Mouse (Mus musculus) cerebellum, adult 9-11 months (tissue): ENCODE measurements around the gene Pih1d3.

Experiments used
- DNase-seq: peaks from one replicate; pipeline ENCODE4 v3.0.0; 2022

The Pih1d3 gene

DNA sequence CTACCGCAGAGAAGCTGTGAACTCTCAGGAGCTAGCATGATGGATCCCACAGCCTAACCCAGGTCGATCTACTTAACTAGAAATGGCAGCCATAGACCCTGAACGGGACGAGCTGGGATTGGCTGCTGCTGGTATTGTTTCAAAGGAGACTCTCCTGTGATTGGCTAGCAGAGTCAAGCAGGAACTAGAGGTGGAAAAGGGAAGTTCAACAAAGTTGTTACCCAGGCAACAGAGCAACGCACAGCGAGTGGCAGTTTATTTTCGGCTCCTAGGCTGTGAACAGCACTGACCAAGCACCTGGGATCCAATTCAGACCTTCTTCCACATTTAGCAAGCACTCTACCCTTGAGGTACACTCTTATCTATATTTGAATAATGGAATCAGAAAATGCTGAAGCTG is at the start of gene Pih1d3, which contains the start of gene 4931428L18Rik:
TSS of gene Pih1d3 (plus strand) at position 275 of the 400 bp plus-strand sequence.
TSS of gene 4931428L18Rik (minus strand) at position 121 of the 400 bp plus-strand sequence.
- no peak for DNase-seq

DNA sequence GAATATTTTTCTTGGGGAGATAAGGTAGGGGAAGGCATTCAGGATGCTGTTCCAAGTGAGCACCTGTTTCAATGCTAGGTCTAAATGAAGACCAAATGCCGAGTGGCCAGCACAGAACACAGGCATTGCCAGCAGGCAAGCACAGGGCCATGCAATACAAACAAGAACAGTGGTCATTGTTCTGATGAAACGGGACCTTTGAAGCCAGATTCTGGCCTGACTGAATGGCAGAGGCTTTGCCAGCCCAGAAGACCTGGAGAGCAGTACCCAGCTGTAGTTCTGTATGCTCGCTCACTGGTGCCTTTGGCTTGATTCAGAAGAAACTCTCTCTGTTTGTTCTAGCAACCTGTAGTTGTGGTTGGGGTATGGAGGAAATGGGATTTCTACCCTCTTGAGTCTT is 47.2 kb upstream of the Pih1d3 start:
- no peak for DNase-seq

DNA sequence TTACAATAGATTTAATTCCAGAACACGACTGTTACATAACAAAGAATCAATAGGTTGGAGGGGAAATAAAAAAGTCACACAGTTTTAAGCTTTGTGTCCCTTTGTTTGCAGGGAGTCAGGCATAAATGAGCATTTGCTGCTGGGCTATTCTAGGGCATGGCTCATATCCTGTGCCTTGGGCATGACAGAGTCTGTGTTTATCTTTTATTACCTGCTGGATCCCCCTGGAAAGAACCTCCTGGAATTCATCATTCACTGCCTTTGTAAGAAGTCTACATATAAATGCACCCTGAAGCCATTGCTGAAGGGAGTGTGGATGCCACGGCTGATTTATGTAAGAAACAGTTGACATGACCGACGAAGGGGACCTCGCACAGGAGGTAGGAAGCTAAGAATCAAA is 46.5 kb upstream of the Pih1d3 start, which contains the start of gene Lgsn:
TSS of gene Lgsn (plus strand) at position 301 of the 400 bp plus-strand sequence.
- DNase-seq = no peak

DNA sequence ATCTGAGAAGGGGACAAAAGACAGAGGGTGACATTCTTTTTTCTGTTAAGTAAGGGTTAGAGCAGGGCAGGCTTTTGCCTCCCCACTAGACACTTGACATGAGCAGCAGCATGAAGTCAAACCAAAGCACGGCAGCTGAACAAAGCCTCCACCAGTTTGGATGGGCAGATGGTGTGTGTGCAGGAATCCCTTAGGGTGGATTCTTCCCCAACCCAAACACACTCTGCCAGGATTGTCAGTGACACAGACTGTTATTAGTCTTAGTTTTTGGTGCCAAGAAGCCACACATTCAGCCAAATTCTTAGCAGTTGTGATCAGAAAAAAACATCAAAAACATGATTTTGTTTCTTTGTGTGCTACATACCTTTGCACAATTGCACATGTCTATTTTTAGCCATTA is 44.4 kb upstream of the Pih1d3 start:
- DNase-seq = peak; percentile 26

DNA sequence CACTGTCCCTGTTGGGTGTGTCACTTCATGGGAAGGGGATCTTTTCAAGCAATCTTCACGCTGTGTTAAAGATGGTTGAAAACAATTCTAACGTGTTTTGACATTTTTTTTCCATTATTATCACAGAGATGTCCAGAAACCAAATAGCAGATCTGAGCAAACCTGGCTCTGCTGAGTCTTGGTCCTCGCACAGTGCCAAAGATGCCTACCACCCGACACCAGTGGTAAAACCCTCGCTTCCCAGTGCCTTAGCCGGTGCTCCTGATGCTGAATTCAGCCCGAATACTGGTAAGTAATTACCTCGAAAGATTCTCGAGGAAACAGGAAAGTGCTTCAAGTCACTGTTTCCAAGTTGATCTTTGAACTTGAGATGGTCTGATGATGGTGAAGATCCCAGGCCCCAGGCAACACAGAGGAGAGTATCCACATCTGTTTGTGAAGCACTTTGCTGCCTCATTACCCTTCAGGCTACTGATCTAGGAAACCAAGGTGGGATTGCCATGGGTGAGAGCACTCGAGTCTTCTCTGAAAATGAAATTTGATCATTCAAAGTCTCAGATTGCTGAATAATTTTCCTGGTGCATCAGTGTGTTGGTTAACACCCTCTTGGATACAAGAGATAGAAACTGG is 32.3 kb upstream of the Pih1d3 start:
- no peak for DNase-seq

DNA sequence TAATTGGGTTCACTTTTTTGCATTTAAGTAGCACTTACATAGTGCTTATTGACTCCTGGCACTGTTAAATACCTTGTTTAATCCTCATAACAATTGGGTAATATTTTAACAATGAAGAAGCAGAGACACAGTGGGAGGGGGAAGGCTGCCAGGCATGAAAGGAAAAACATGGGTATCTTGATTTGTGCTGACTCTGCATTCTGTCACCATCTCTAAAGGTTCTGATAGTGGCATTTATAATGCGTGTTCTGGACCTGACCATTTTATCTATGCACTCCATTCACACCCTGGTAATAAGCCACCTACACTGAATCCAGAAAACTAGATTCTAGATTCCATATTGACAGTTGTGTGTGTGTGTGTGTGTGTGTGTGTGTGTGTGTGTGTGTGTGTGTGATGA is 27.0 kb upstream of the Pih1d3 start:
- no peak for DNase-seq

DNA sequence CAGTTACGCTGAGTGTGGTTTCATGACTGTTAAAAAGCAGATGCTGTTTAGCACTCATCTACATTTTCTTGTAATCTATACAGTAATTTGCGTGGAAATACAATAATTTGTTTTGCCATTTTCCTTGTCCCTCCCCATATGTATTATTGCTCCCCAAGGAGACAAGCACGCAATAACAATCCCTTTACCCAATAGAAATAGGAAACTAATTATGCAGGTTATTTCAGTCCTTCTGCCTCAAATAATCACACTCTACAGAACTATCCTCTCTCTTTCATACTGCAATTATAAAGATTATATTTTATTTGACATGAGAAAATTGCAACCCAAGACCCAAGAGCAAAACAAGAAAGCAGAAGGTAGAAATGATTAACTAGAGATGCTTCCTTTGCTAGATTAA is 25.7 kb upstream of the Pih1d3 start:
- DNase-seq = no peak

DNA sequence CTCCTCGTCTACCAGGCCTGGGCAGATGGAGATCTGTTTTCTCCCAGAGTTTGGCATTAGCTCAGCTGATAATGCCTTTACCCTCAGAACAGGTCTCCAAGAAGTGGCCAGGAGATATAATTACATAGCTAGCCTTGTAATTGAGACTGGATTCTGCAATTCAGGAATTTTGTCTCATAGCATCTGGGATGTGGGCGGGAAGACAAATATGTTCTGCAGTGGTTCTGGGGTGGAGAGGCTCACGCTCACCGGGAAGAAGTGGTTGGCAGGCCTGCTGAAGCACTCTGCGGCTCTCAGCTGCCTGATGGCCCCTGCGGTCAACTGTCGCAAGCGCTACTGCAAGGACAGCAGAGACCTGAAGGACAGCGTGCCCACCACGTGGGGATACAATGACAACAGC is 18.9 kb upstream of the Pih1d3 start:
- DNase-seq = no peak

DNA sequence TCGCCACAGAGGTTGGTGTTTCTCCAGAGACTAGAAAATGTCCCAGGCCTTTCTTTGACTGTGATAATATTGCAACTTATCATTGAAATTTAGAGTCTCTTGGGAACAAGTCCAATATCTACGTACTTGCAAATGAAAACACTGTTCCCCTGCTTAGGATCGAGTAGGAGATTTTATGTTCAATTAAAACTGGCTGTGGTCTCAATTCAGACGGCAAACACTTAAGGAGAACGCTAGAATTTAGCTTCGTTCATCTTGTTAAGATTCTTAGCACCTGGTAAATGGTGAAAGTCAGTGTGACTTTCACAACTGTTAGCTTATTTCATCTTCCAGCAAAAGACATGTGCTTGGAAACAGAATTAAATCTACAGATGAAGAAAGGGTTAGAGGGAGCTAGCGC is 17.3 kb upstream of the Pih1d3 start:
- no peak for DNase-seq

DNA sequence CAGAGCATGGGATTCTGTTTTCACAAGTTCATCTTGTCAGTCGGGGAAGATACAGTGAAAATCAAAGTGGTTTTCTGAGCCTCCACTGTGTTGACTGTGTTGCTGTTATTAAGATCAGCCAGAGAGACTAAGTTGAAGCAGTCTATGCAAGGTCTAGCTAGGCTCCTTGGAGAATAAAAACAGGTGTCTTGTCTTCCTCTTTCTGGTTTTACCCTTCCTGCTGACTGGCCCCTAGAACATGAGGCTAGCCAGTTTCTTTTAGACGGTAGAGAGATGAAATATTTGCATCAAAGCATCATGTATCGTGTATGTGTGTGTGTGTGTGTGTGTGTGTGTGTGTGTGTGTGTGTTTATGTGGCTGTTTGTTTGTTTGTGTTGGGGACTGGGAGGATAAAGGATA is 16.9 kb upstream of the Pih1d3 start:
- no peak for DNase-seq

DNA sequence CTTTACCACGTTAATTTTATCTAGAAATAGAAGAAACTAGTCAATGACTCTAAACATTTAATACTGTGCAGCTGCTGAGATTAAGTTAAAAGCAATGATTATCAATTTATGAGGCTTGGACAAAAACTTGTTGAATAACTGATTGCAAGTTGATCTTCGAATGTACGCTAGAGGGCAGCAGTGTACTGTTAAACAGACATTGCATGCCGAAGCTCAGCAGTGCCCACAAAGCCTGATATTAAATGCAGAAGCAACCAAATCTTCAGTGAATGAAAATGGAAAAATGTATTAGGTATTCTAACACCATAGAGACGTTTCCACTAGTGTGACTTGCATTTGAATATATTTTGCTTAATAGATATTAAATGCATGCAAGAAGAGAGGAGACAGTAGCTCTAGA is 12.5 kb upstream of the Pih1d3 start:
- peak; percentile 11 for DNase-seq

DNA sequence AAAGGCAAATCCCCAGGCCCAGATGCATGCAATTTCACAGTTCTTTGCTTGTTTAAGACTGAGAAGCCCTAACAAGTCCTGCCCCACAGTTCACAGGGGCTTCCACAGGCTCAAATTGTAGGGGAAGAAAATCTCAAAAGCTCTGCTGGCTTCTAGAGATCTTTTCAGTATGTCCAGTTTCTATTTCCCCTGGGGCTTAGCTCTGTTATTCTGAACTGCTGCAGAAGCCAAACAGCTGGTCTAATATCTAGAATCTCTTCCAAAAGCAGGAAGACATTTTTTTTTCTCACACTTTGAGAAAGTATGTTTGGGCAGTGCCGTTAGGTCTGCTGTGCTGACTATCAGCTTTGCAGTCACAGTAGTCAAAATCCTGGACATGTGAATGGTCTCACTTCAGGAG is 7.8 kb upstream of the Pih1d3 start:
- DNase-seq = no peak

DNA sequence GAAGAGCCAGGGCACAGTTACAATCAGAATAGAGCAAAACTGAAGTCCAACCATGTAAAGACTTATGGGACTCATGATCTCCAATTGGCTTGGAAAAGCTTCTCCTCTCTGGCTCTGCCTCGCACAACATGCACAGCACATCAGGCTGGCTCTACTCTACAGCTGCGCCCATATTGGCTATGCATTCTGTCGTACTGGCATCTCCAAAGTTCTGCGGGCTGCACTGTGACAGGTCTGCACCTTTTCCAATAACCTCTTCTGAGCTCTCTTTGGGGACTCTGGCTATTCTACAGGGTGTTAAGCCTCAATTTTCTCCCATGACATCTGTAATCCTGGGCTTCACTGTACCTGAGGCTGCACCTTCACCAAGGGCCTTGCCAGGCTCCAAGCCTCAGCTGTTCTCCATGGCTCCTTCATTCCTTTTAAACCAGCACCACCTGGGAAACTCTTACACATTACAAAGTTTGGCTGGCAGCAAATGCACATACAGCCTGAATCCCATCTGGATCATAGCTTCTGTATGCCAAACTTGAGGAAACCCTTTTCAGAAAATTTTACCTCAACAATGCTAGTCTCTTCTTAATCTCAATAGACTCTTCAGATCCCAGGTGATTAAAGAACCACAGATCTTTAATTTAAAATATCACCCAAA is 1.9 kb upstream of the Pih1d3 start:
- DNase-seq = no peak

DNA sequence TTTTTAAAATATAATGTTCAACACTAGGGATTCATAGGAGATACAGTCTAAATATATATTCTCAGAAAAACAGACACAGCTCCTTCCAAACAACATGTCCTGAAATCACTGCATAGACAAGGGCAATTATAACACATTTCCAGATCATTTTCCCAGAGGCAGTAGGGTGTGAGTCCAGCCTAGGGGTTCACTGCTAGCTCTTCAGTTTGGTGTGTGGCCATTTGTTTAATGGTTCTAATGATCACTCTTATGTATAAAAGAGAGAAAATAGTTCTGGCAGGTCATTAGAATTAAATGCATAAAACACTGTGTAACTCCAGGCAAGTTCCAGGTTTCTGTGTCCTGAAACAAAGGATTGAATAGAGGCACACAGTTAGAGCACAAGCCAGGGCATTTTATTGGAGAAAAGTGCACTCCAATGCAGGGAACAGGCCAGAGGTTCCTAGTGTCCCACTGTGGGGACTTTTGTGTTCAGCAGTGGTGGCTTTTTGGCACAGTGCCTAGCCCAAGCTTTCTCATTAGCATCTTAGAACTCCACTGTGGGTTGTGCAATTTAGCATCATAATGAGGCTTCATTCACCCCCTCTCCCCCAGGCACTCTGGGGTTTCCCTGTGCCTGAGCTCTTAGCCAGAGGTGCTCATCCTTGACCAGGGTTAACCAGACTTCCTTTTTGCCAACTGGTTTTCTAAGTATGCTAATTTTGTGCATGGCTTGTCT is 10.8 kb downstream of the Pih1d3 start:
- peak; percentile 4 for DNase-seq

DNA sequence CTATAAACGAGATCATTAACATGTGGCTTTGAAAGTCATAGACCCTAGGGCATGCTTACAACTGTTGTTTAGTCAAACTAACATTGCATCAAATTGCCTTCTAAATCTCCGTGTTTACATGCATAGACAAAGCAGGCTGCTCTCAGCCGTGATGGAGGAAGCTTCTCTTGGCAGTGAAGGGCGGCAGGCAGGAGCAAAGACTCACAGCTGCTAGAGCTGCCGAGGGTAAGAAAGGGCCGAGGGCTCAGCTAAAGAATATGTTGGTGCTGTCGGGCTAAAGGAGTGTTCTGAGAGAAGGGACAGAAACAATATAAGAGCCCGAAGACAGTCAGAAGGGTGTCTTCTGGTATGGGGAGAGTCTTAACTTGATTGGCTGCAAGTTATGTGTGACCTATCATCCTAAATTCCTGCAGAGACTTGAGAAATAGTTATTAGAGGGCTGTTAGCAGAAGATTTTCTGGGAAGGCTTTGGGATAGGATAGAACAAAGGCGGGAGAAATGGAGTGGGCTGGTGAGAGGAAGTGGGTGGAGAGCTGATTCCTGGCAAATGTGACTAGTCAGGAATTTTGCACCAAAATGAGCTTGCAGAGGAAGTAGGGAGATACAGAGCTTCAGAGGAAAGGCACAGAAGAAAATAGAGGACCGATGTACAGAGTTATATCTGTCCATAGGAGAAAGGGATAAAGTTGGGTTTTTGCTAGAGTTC is 37.7 kb downstream of the Pih1d3 start:
- no peak for DNase-seq
